Mouse (Mus musculus): ENCODE results near the gene Gm17018.
A peak's percentile ranks its signal among the peaks of the same experiment; 100 is the strongest.

Gm17018 gene

DNA sequence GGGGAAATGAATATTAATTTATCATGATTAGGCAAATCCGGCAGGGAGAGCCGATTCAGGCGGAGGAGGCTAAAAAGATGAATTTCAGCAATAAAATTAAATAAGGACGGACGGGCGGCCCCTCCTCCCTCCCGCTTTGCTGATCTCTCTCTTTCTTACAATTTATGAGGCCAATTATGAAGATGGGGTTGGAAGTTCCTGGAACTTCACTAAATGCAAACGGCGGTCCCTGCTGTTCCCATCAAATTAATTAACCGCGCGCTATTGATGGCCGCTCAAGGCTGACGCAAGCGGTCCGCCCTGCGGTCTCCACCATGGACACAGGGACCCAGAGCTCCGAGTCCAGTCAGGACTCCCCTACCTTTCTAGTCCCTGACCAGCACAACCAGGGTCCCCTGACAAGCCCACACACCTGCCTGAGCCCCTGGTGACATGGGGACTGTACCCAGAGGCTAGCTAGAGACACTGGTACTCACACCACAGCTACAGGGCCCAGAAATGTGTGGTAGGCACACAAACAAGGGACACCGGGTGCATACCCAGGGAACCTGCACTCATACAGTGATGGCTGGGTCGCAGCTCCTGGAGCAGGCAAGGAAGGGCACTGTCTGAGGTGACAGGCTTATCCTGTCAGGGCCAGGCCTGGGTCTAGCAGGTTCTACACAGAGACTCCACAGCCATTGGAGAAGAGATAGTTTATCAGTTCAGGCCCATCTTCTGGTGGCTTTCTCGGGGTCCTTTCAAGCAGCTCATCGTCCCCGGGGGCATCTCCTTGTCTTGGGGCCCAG lies 11.1 kb upstream of the Gm17018 start:
- DNase-seq = no peak

DNA sequence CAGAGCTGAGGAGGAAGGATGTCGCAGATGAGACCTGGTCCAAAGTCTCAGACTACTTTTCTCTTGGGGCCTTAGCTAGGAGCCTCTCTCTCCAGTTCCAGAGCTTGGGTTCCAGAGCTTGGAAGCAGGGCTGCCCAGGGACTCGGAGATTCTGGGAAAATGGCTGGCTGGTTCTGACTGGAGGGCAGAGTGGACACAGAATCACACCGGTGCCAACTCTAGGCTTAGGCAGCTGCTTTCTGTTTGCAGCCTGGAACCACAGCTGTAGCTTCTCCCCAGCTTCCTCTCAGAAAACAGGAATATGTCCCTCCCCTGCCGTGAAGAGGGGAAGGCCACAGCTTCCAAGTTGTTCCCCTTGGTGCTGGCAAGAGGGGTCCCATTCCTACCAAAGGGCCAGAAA lies 10.5 kb upstream of the Gm17018 start:
- DNase-seq = no peak

DNA sequence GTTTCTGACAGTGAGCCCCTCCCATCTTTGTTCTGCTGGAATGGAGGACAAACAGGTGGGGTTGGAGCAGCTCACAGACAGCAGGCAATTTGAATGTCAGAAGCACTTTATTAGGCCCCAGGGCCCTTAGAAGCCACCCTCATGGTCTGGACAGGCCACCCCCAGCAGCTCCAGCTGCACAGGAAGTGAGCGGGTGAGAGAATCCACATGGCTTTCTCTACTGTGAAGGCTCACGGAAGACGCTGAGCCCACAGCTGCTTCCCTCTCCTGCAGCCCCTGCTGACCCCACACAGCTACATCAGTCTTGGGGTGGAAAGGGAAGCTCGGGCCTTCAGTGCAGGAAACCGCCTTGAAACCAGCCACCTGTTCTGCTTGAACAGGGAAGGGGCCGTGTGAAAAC lies 8.2 kb upstream of the Gm17018 start:
- DNase-seq = no peak

GRCm38 (mm10) chr19:45554136-45554535 lies 6.3 kb upstream of the Gm17018 start:
- no peak for DNase-seq

DNA sequence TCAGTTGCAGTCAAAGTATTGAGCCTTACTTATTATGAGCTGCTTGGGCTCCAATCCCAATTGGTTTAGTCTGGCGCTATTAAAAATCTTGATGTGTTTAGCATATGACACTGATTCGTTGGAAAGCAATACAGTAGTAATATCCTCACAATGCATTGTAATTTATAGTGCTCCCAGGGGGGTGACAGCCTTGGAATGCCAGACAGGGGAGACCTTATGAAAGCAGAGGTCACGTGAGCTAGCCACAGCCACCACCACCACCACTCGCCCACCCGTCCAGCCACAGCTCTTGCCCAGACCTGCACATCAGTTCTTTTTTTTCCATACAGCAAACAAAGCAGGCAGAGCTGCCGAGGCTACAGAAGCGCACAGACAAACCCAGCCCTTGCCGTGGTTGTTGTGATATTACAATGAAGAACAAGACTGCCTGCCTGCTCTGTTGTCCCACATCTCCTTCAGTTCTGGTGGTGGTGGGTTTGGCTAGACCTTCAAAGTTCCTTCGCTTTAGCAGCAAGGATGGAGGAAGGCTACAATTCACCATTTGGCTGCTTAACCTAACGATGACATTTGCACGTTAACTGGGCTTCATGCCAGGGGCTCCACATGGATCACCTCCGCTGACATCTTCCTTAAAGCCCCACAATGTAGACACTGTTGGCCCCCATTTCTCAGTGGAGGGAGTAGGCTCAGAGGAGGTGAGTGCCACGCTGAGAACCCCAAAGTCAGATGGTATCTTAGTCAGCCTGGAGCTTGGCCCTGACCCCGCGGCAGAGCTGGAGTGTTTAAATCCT lies 5.7 kb downstream of the Gm17018 start:
- no peak for DNase-seq

GRCm38 (mm10) chr19:45567367-45567766 lies 7.0 kb downstream of the Gm17018 start:
- DNase-seq = no peak

GRCm38 (mm10) chr19:45573033-45573432 lies 12.6 kb downstream of the Gm17018 start:
- DNase-seq = no peak

DNA sequence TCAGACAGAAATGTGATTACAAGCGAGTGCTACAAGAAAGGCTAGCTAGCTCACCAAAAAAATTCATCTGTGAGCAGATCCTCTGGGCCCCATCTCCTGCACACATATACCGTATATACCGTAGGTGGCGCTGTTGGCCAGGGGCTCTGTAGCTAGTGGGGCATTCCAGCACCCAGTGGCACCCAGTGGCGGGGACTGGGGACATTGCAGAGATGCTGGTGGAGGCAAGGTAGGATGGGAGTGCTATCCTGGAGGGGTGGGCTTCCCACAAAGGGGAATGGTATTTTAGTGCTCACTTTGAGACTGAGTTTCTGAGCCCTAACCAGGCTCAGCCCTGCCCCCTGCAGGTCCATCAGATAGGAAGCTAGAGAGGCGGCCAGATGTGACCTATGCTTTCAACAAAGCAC lies 13.4 kb downstream of the Gm17018 start:
- peak; percentile 79 for DNase-seq

- DNase-seq = no peak
Observed at GRCm38 (mm10) chr19:45574339-45574898, 14.0 kb downstream of the Gm17018 start.

- DNase-seq = no peak
Observed at GRCm38 (mm10) chr19:45574941-45575631, 14.7 kb downstream of the Gm17018 start.

DNA sequence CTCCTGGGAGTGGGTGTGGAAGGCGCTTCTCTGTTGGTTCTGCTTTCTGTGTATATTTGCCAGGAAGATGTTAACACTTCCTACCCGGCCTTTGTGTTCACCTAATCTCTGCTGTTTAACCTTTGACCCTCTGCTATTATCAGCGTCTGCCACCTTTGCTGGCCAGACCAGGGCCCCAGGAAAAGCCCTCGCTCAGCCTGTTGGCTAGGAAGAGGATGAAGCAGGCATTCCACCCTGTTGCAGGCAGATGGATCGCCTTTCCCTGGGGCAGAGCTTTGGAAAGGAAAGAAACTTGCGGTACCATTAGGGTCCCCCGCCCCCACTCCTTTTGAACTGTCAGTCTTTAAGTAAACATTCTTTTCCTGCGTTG lies 15.2 kb downstream of the Gm17018 start:
- no peak for DNase-seq

- DNase-seq = no peak
Observed at GRCm38 (mm10) chr19:45577141-45577750, 16.8 kb downstream of the Gm17018 start.

- no peak for DNase-seq
Observed at GRCm38 (mm10) chr19:45578976-45579375, 18.6 kb downstream of the Gm17018 start.

- DNase-seq = no peak
Observed at GRCm38 (mm10) chr19:45579416-45579815, 19.0 kb downstream of the Gm17018 start.

GRCm38 (mm10) chr19:45580235-45580634 lies 19.8 kb downstream of the Gm17018 start:
- no peak for DNase-seq

DNA sequence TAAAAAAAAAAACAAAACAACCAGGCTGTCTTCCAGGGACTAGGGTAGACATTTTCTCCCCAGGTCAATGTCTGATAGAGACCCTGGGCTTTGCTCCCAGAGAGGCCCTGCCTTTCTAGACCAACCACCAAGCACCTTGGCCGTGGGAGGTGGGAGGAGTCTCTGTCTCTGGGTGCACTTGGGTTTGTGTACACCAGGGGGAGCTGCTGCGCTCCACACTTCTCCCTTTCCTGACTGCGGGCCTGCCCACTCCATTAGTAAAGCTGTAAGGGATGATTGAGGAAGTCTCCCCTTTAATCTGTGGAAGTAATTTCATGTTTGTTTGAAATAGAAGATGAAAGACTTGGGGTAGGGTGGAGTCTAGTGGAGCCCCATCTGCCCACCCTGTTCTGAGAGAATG lies 20.8 kb downstream of the Gm17018 start:
- peak; percentile 47 for DNase-seq

DNA sequence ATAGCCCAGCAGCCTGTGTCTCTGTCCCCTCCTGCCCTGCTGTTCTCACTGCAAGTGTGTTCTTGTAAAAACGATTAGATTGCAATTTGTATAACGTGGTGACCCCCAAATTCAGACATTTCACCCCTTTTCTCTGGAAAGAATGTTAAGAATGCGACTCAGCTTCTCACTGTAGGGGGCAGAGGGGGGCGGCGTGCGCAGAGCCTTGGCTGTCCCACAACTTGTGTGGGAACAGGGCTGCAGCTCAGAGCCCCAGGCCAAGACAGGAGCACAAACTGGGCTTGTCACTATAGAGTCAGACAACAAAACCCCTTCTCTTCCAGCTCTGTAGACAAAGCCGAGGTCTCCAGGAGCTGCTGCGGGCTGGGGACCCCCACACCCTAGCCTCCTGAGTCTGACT lies 21.7 kb downstream of the Gm17018 start:
- no peak for DNase-seq

GRCm38 (mm10) chr19:45583136-45583535 lies 22.7 kb downstream of the Gm17018 start:
- no peak for DNase-seq

DNA sequence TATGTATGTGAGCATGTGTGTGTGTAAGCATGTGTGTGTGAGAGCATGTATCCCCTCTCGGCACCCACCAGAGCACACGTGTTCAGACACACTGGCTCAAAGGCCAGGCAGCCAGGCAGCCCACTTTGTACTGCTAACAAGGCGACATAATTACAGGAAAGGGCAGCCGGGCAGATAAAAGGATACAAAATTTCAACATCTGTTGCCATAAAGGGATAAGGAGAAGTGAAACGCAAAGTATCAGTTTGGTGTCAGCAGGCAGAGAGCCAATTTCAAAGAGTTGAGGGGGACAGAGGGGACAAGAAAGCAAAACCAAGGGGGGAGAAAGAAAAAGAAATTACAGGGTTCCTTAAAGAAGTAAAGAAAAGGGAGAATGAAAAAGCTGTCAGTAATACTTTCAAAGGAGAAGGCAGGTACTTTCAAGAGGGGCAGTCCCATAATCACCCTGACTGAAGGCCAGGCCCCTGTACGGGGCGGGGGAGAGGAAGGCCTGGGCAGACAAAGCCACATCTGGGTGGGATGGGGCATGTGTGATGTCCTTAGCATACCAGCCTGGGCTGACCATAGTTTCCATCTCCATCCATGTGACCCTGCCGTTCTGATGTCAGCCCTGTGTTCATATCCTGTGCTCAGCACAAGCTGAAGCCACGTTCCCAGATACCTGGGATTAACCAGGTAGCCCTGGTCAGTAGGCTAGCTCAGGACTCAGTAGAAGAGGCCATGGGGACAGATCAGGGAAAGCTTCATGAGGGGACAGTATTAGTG lies 24.6 kb downstream of the Gm17018 start:
- no peak for DNase-seq

- no peak for DNase-seq
Observed at GRCm38 (mm10) chr19:45586850-45587249, 26.4 kb downstream of the Gm17018 start.

- no peak for DNase-seq
Observed at GRCm38 (mm10) chr19:45587509-45588292, 27.3 kb downstream of the Gm17018 start.

Measured in right cerebral cortex, postnatal 14 days (tissue).